Mouse (Mus musculus): ENCODE measurements around the gene N4bp1. TPM values are rescaled to one million over a fixed set of nuclear protein-coding genes. Genes with fewer than 3 reads are reported as not detected.

The N4bp1 gene
- total RNA-seq (2021): 10 to 100 TPM; 32.5 to 34.8 TPM

DNA sequence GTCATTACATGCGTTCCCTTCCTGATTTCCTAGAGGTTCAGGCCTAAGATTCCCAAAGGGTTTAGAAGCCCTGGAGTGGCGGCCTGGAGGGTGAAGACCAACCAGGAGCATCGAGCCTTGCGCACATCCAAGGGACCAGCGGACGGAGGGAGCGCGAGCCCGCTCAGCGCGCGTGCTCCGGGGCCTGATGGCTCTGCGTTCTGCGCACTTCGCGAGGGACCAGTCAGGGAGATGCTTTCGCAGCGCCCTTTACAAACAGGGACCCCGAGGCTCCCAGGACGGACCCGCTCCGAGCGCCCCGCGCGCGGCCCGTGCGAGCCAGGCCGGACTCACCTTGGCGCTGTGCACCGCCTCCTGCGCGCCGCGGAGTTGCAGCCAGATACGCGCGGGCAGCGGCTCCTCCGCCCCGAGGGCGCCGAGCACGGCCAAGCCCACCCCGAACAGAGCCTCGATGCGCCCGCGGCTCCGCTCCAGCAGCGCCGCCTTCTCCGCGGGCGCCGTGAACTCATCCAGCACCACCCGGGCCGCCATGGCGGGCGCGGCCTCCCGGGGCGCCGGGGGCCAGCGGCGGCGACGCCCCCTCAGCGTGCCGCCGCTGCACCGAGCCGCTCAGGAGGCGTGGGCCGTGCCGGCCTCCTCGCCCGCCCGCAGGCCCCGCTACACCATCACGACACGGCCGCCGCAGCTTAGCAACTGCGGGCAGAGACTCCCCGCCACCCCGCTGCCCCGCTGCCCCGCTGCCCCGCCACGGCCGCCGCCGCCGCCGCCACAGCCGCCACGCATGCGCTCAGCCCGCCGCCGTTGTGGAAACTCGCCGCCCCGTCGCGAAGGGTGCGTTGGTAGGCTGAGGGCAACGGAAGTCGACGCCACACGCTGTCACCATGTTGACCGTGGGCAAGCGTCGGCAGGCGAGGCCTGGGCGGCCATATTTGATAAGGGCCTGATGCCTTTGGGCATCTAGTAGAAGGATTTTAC lies at the start of gene N4bp1:
N4bp1 (minus strand) TSS at position 770 of the 975 bp plus-strand sequence.
- peak; percentile 80 to 83 for DNase-seq (ENCODE audit: extremely low spot score in 1 of 2, low spot score in 1 of 2)

DNA sequence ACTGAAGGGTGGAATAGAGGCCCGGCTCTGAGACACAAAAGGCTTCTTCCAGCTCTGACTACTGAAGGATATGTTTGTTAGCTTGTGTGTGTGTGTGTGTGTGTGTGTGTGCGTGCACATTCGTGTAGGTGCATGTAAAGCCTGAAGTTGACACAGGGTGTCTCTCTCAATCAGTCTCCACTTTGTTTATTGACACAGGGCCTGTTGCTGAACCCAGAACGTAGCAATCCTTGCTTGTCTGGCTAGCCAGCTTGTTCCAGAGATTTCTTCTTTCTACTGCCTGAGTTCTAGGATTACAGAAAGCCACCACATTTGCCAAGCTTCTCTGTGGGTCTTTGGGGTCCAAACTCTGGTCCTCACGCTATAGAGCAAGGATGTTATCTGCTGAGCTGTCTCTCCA lies 49.8 kb upstream of the N4bp1 start:
- no peak for DNase-seq (ENCODE audit: extremely low spot score in 1 of 2, low spot score in 1 of 2)

GRCm38 (mm10) chr8:86934393-86934792 lies 49.3 kb upstream of the N4bp1 start:
- no peak for DNase-seq (ENCODE audit: extremely low spot score in 1 of 2, low spot score in 1 of 2)

- peak; percentile 44 to 61 for DNase-seq (ENCODE audit: extremely low spot score in 1 of 2, low spot score in 1 of 2)
These were observed 48.8 kb upstream of the N4bp1 start for GRCm38 (mm10) chr8:86933898-86934297.

DNA sequence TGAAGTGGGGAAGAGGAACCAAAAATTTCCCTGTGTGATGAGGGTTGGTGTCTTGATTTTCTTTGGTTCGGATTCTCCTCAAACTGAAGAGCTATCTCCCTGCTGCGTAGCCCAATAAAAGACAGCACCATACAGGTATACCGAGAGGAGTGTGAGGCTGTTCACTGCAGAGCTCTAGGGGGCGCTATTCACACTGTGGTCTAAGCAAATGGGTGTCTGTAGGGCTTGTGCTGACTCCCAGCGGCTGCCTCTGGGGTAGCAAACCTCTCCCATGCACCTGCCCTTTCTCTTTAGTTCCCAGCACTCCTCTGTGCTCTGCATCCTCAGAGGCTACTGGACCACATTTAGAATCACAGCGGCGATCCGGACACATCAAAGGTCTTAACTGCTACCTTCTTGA lies 41.2 kb upstream of the N4bp1 start:
- no peak for DNase-seq (ENCODE audit: extremely low spot score in 1 of 2, low spot score in 1 of 2)

DNA sequence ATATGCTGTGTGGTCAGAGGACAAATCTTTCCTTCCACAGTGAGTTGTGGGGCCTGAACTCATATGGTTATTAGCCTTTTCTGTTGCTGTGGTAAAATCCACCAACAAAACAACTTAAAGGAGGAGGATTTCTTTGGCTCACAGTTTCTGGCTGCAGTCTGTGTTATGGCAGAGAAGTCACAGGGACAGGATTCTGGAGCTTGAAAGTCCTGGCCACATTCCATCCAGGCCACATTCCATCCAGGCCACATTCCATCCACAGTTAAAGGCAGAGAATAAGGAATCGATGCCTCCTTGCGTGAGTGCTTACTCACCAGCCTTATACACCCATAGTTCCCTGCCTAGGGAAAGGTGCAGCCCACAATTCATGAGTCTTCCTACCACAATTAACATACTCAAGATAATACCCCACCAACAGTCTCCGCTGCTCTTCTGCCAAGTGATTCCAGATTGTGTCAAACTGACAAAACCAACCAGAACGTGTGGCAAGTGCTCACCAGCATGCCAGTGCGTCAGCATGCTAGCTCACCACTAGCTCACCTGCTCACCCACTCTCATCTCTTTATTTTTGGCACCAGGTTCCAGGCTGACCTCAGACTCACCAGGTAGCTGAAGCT lies 38.3 kb upstream of the N4bp1 start:
- DNase-seq (ENCODE audit: extremely low spot score in 1 of 2, low spot score in 1 of 2): no peak

GRCm38 (mm10) chr8:86922673-86923072 lies 37.6 kb upstream of the N4bp1 start:
- no peak for DNase-seq (ENCODE audit: extremely low spot score in 1 of 2, low spot score in 1 of 2)

DNA sequence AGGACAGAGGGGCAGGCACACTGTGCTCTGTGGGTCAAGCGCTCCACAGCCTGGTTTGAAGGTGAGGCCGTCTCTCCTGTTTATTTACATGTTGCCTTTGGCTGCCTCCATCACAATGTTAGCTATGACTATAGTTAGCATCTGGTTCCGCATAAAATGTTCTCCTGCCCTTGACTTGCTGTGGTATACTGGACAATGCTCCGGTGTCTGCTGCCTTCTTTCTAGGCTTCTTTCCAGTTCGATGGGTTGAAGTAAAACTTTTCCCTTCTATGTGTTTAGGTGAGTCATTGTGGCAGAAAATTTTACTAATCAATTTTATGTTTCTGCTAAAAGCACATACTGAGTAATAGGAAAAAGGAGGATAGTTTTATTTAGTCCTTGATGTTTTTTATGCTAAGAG lies 37.1 kb upstream of the N4bp1 start:
- no peak for DNase-seq (ENCODE audit: extremely low spot score in 1 of 2, low spot score in 1 of 2)

GRCm38 (mm10) chr8:86920996-86921395 lies 35.9 kb upstream of the N4bp1 start:
- DNase-seq (ENCODE audit: extremely low spot score in 1 of 2, low spot score in 1 of 2): no peak

DNA sequence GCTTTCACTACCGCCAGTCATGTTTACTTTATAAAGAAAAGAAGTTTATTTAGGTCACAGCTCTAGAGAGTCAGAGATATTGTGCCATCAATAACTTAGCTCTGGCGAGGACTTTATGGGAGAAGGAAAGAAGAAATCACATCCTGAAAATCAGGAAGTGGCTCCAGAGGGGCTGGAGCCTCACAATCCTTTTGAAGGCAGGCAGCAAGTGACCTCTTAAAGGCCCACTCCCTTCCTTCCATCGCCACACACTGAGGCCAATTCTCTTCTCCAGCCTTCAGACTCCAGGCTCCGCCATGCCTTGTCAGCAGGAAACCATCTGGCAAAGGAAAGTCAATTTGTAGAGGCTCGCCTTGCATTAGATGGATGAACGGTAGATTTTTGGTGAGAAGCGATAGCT lies 35.4 kb upstream of the N4bp1 start:
- DNase-seq (ENCODE audit: extremely low spot score in 1 of 2, low spot score in 1 of 2): no peak

DNA sequence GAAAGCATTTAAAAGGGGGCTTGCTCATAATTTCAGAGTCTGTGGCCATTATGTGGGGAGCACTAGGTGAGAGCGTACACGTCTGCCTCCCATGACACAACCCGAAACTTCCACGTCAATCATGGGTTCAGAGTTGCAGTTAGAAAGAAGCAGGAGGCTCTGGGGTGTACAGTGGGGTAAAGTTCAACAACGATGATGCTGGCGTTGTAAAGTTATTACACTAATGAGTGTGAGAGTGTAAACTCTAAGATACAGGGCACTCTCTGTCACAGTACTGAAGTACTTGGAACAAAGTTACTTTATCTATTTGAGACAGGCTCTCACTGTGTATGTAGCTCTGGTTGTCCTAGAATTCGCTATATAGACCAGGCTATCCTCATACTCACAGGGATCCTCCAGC lies 35.0 kb upstream of the N4bp1 start:
- no peak for DNase-seq (ENCODE audit: extremely low spot score in 1 of 2, low spot score in 1 of 2)

DNA sequence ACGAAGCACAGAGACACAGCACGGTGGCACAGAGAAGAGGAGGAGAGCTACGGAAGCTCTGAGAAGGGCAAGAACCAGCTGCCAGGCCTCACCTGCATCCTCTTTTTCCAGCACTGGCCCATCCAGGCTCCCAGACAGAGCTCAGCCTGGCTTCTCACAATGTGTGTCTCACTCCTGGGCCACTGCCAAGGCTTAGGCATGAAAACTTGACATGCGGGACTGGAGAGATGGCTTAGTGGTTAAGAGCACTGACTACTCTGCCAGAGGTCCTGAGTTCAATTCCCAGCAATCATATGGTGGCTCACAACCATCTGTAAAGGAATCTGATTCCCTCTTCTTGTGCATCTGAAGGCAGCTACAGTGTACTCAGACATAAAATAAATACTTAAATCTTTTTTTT lies 34.2 kb upstream of the N4bp1 start:
- DNase-seq (ENCODE audit: extremely low spot score in 1 of 2, low spot score in 1 of 2): no peak

DNA sequence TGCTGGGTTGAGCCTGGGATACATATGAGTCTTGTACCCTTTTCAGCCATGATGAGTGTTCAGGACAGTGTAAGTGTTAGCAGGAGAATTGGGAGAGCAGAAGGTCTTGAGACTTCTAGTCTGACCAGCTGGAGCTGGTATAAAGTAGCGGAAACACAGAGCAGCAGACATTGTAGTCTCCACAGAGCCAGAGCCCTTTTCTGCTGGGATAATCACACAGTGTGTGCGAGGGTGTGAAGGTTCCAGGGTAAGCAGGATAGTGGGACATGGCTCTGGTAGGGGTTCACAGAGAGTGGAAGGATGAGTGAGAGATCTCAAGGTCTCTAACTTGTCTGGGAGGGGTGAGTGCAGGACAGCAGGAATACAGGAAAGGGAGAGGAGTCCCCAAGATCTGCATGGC lies 33.0 kb upstream of the N4bp1 start:
- no peak for DNase-seq (ENCODE audit: extremely low spot score in 1 of 2, low spot score in 1 of 2)

DNA sequence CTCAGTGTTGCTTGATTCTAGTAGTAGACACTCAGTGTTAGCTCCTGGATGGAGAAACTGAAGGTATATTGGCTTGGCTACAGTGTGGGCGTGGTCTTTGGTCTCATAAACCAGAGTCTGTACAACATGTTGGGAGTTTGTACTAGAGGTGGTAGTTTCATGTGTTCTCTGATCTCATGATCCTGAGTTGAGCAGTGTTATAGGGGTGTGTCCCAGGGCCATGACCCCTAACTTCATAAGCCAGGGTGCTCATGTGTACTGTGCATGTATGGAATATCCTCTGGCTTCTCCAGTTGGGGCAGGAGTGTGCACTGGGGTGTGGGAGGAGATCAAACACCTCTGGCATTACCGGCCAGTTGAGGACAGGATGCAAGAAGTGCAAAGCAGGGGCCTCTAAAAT lies 32.6 kb upstream of the N4bp1 start:
- no peak for DNase-seq (ENCODE audit: extremely low spot score in 1 of 2, low spot score in 1 of 2)

GRCm38 (mm10) chr8:86916369-86916768 lies 31.3 kb upstream of the N4bp1 start:
- DNase-seq (ENCODE audit: extremely low spot score in 1 of 2, low spot score in 1 of 2): no peak

GRCm38 (mm10) chr8:86911136-86911535 lies 26.1 kb upstream of the N4bp1 start:
- DNase-seq (ENCODE audit: extremely low spot score in 1 of 2, low spot score in 1 of 2): no peak

GRCm38 (mm10) chr8:86910250-86910649 lies 25.2 kb upstream of the N4bp1 start:
- DNase-seq (ENCODE audit: extremely low spot score in 1 of 2, low spot score in 1 of 2): no peak

- DNase-seq (ENCODE audit: extremely low spot score in 1 of 2, low spot score in 1 of 2): peak; percentile 59 to 88
These were observed 23.5 kb upstream of the N4bp1 start for GRCm38 (mm10) chr8:86908536-86908935.

DNA sequence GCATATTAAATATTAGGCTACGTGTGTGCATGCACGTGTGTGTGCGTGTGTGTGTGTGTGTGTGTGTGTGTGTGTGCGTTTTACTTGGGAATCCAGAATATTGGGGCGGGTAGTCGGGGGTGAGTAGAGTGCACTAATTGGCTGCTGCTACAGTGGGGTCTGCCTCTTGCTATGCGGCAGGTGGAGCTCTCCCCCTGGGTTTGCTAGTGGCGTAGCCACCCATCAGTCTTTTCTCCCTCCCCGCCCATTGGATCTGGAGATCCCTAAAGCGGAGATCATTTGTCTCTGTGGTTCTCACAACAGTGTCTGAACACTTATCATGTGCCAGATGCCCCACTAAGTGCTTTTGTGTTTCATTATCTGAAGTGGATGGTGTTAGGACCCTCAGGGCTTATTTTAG lies 19.9 kb upstream of the N4bp1 start:
- no peak for DNase-seq (ENCODE audit: extremely low spot score in 1 of 2, low spot score in 1 of 2)

DNA sequence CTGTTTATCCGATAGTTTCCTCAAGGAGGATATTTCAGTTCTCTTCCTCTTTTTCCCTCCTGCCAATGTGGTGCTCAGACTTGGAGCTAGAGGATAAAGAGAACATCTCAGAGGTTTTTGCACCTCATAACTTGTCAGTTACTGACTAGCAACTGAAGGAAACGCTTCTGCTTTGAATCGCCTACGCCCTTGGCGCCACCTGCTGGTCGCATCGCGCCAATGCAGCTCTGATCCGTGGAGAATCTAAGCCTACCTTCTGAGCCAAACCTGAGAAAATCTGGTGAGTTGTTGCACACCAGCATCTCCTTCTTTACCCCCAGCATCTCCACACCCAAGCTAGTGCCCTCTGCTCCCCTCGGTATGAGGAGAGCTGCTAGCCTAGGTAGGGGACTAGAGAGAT lies 18.0 kb upstream of the N4bp1 start:
- peak; percentile 81 to 97 for DNase-seq (ENCODE audit: extremely low spot score in 1 of 2, low spot score in 1 of 2)

GRCm38 (mm10) chr8:86902656-86903055 lies 17.6 kb upstream of the N4bp1 start:
- DNase-seq (ENCODE audit: extremely low spot score in 1 of 2, low spot score in 1 of 2): no peak

DNA sequence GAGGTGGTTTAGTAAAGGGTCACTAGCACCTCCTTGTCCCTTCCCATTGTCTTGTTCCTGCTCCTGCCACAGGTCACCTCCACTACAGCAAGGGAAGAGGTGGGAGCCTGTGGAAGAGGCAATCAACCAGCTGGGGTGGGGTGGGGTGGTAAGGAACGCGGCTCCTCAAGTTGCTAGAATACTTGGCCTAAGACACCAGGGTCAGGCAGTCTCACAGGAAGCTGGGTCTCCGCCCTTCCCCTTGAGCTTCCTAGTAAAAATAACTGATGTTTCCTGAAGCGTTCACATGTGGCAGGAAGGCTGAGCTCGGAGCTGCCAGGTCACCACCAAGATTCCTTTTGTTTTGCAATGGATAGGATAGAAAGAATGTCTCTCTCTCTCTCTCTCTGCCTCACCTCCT lies 16.9 kb upstream of the N4bp1 start:
- DNase-seq (ENCODE audit: extremely low spot score in 1 of 2, low spot score in 1 of 2): no peak
